Mouse (Mus musculus) megakaryocyte, embryonic 14.5 days (primary cell): ENCODE results near the gene Tmem246. TPM values are rescaled to one million over a fixed set of nuclear protein-coding genes. Genes with fewer than 3 reads are reported as not detected.
A peak's percentile ranks its signal among the peaks of the same experiment; 100 is the strongest.

Experiments
- H3K27me3 ChIP-seq: replicated peaks from 2 replicates; pipeline ENCODE3; 2012; ENCODE audit warnings: inconsistent platforms
- H3K36me3 ChIP-seq: replicated peaks from 2 replicates; pipeline ENCODE3; 2012; ENCODE audit warnings: low read length, inconsistent platforms, mixed read lengths
- H3K4me1 ChIP-seq: 2 replicates; pipeline ENCODE4 v1.6.1; 2012; ENCODE audit warnings: inconsistent platforms
- H3K4me3 ChIP-seq: replicated peaks from 2 replicates; pipeline ENCODE3; 2012; ENCODE audit warnings: moderate library complexity, mild to moderate bottlenecking, inconsistent platforms
- H3K9me3 ChIP-seq: 2 replicates; pipeline ENCODE4 v1.6.1; 2012; ENCODE audit warnings: inconsistent platforms
- FLI1 ChIP-seq: IDR thresholded peaks from 2 replicates; pipeline ENCODE4 v1.6.1; 2012; ENCODE audit warnings: low read length, inconsistent platforms, mixed read lengths
- GATA1 ChIP-seq: IDR thresholded peaks from 3 replicates; pipeline ENCODE4 v1.6.1; 2012; ENCODE audit warnings: mixed read lengths, low read length, inconsistent platforms, borderline replicate concordance
- polyA plus RNA-seq: library from polyadenylated mRNA; stranded (reverse); fragments of >175 nt; gene quantifications from 2 replicates; pipeline ENCODE4 v1.2.3, GENCODE M21; 2012; ENCODE audit warnings: low replicate concordance; ENCODE audit not compliant: insufficient read depth

Gene Tmem246
- polyA plus RNA-seq, 1 experiment = 15.3 TPM

GRCm38 (mm10) chr4:49616924-49617323 is 19.2 kb upstream of the Tmem246 start:
- no peak for TF ChIP-seq GATA1
- TF ChIP-seq FLI1 = no peak
- Histone ChIP-seq H3K36me3 (no peaks in the 10 kb centered on the region), H3K27me3 (no peaks in the 10 kb centered on the region), H3K4me1 (peaks cover 10% of the 10 kb centered on the region), H3K9me3 (no peaks in the 10 kb centered on the region), H3K4me3 (no peak overlapping the region)

GRCm38 (mm10) chr4:49605459-49605858 is 7.8 kb upstream of the Tmem246 start:
- H3K4me3 ChIP-seq = no peak overlapping the region
- 0 out of 2 replicates have a peak, but pooled peaks cover 3% of the 10 kb centered on the region for H3K9me3 ChIP-seq
- H3K36me3 ChIP-seq = no peaks in the 10 kb centered on the region
- H3K27me3 ChIP-seq = peaks cover 3% of the 10 kb centered on the region
- H3K4me1 ChIP-seq = peaks cover 6% of the 10 kb centered on the region
- no peak for TF ChIP-seq FLI1
- no peak for TF ChIP-seq GATA1

GRCm38 (mm10) chr4:49604616-49605015 is 6.9 kb upstream of the Tmem246 start:
- Histone ChIP-seq H3K27me3 (peaks cover 3% of the 10 kb centered on the region), H3K36me3 (no peaks in the 10 kb centered on the region), H3K4me3 (no peak overlapping the region), H3K9me3 (0 out of 2 replicates have a peak, but pooled peaks cover 3% of the 10 kb centered on the region), H3K4me1 (peaks cover 6% of the 10 kb centered on the region; the same call in 1 of the 2 replicates)
- no peak for TF ChIP-seq GATA1
- no peak for TF ChIP-seq FLI1

- Histone ChIP-seq H3K36me3 (no peaks in the 10 kb centered on the region), H3K4me1 (peaks cover 12% of the 10 kb centered on the region; the same call in 1 of the 2 replicates), H3K9me3 (0 out of 2 replicates have a peak, but pooled peaks cover 3% of the 10 kb centered on the region), H3K27me3 (peaks cover 3% of the 10 kb centered on the region), H3K4me3 (no peak overlapping the region)
- TF ChIP-seq GATA1 (no peak), FLI1 (no peak)
These were observed 6.4 kb upstream of the Tmem246 start for GRCm38 (mm10) chr4:49604016-49604546.

- Histone ChIP-seq H3K4me3 (no peak overlapping the region), H3K27me3 (peaks cover 3% of the 10 kb centered on the region), H3K9me3 (0 out of 2 replicates have a peak, but pooled peaks cover 3% of the 10 kb centered on the region), H3K36me3 (no peaks in the 10 kb centered on the region), H3K4me1 (peaks cover 19% of the 10 kb centered on the region; the same call in 1 of the 2 replicates)
- TF ChIP-seq FLI1 (no peak), GATA1 (no peak)
These were observed 5.5 kb upstream of the Tmem246 start for GRCm38 (mm10) chr4:49603161-49603560.

GRCm38 (mm10) chr4:49596846-49597182 is 862 bp downstream of the Tmem246 start:
- peaks cover 32% of the 10 kb centered on the region for H3K4me1 ChIP-seq
- H3K4me3 ChIP-seq = peak overlapping the region; percentile 98
- H3K36me3 ChIP-seq = no peaks in the 10 kb centered on the region
- no peaks in the 10 kb centered on the region for H3K9me3 ChIP-seq
- peaks cover 3% of the 10 kb centered on the region for H3K27me3 ChIP-seq
- TF ChIP-seq FLI1 = no peak
- TF ChIP-seq GATA1 = no peak

- H3K4me3 ChIP-seq = no peak overlapping the region
- H3K4me1 ChIP-seq = peaks cover 51% of the 10 kb centered on the region
- H3K9me3 ChIP-seq = no peaks in the 10 kb centered on the region
- no peaks in the 10 kb centered on the region for H3K27me3 ChIP-seq
- H3K36me3 ChIP-seq = peaks cover 30% of the 10 kb centered on the region
- TF ChIP-seq GATA1 = no peak
- no peak for TF ChIP-seq FLI1
These were observed 7.5 kb downstream of the Tmem246 start for GRCm38 (mm10) chr4:49590152-49590551.

GRCm38 (mm10) chr4:49586811-49587210 is 10.9 kb downstream of the Tmem246 start:
- Histone ChIP-seq H3K27me3 (no peaks in the 10 kb centered on the region), H3K36me3 (peaks cover 42% of the 10 kb centered on the region), H3K4me1 (peaks cover 71% of the 10 kb centered on the region), H3K4me3 (no peak overlapping the region), H3K9me3 (no peaks in the 10 kb centered on the region)
- TF ChIP-seq FLI1 (no peak), GATA1 (no peak)

- TF ChIP-seq FLI1 (no peak), GATA1 (no peak)
- Histone ChIP-seq H3K36me3 (peaks cover 42% of the 10 kb centered on the region), H3K9me3 (no peaks in the 10 kb centered on the region), H3K4me3 (no peak overlapping the region), H3K4me1 (peaks cover 79% of the 10 kb centered on the region), H3K27me3 (no peaks in the 10 kb centered on the region)
These were observed 12.1 kb downstream of the Tmem246 start for GRCm38 (mm10) chr4:49585524-49586101.

- Histone ChIP-seq H3K27me3 (no peaks in the 10 kb centered on the region), H3K36me3 (peaks cover 42% of the 10 kb centered on the region), H3K4me3 (no peak overlapping the region), H3K4me1 (peaks cover 81% of the 10 kb centered on the region), H3K9me3 (no peaks in the 10 kb centered on the region)
- no peak for TF ChIP-seq GATA1
- TF ChIP-seq FLI1 = no peak
These were observed 13.5 kb downstream of the Tmem246 start for GRCm38 (mm10) chr4:49583965-49584831.
